Mouse (Mus musculus) G1E (cell line): ENCODE results near the gene Ccr10.

Experiments used
- CTCF ChIP-seq: IDR thresholded peaks from 2 replicates; pipeline ENCODE4 v1.5.1; 2012; ENCODE audit warnings: low read depth, low read length, inconsistent platforms, mixed read lengths
- GATA1 ChIP-seq: IDR thresholded peaks from 2 replicates; pipeline ENCODE4 v1.6.1; 2012; ENCODE audit warnings: borderline replicate concordance, low read length, inconsistent platforms, mixed read lengths
- GATA2 ChIP-seq: IDR thresholded peaks from 2 replicates; pipeline ENCODE4 v1.6.1; 2012; ENCODE audit warnings: low read depth, low read length, inconsistent platforms, borderline replicate concordance
- POLR2AphosphoS5 ChIP-seq: IDR thresholded peaks from 2 replicates; pipeline ENCODE4 v1.6.1; 2012; ENCODE audit warnings: low read depth, low read length, inconsistent platforms; ENCODE audit not compliant: insufficient replicate concordance
- TAL1 ChIP-seq: conservative IDR thresholded peaks from 2 replicates; pipeline ENCODE4 v1.6.1; 2012; ENCODE audit warnings: low read depth, low read length, inconsistent platforms, mixed read lengths

GRCm38 (mm10) chr11:101128996-101129577 lies 46.2 kb downstream of the Ccr10 start:
- TF ChIP-seq CTCF (no peak), POLR2AphosphoS5 (no peak), TAL1 (no peak), GATA1 (no peak), GATA2 (no peak)
